Mouse (Mus musculus) heart, embryonic 16.5 days (tissue): Measurements from ENCODE around the gene Hivep3. TPM values are rescaled to one million over a fixed set of nuclear protein-coding genes. Genes with fewer than 3 reads are reported as not detected.

Experiments used
- ATAC-seq: fragments of 200-750 bp; cut with Nextera tagmentation; replicated peaks from 2 replicates; pipeline ENCODE4 v1.8.0; 2017; ENCODE audit warnings: moderate number of reproducible peaks; ENCODE audit not compliant: insufficient read depth, low FRiP score; ENCODE audit errors: extremely low read depth
- H3K27ac ChIP-seq: fragments of 300-500 bp; sonication (generic); 2 replicates; pipeline ENCODE4 v1.5.1; 2014; ENCODE audit warnings: mild to moderate bottlenecking, low read length, control low read depth, moderate library complexity
- H3K27me3 ChIP-seq: fragments of 300-500 bp; sonication (generic); 2 replicates; pipeline ENCODE4 v1.6.1; 2014; ENCODE audit warnings: low read length, mixed read lengths; ENCODE audit not compliant: control insufficient read depth, insufficient read depth
- H3K36me3 ChIP-seq: fragments of 300-500 bp; sonication (generic); 2 replicates; pipeline ENCODE4 v1.6.1; 2014; ENCODE audit not compliant: control insufficient read depth, insufficient read depth
- H3K4me1 ChIP-seq: fragments of 300-500 bp; sonication (generic); 2 replicates; pipeline ENCODE4 v1.6.1; 2014; ENCODE audit warnings: low read length, mixed read lengths; ENCODE audit not compliant: control insufficient read depth, insufficient read depth
- H3K4me2 ChIP-seq: fragments of 300-500 bp; sonication (generic); 2 replicates; pipeline ENCODE4 v1.6.1; 2014; ENCODE audit warnings: low read depth, mild to moderate bottlenecking, control low read depth, low read length
- H3K4me3 ChIP-seq: fragments of 300-500 bp; sonication (generic); 2 replicates; pipeline ENCODE4 v1.5.1; 2014; ENCODE audit warnings: mild to moderate bottlenecking, control low read depth, low read length
- H3K9ac ChIP-seq: fragments of 300-500 bp; sonication (generic); 2 replicates; pipeline ENCODE4 v1.6.1; 2014; ENCODE audit warnings: low read length, control low read depth
- H3K9me3 ChIP-seq: fragments of 300-500 bp; sonication (generic); replicated peaks from 2 replicates; pipeline ENCODE4 v1.6.1; 2016; ENCODE audit warnings: low read length; ENCODE audit not compliant: control insufficient read depth
- WGBS: fragments of 180-500 bp; shearing (Covaris S2); extraction: QIAGEN DNeasy Blood & Tissue Kit; methylation state at CpG from one replicate; pipeline ENCODE4 v1.1.7; 2014; 5-methylcytosine and 5-hydroxymethylcytosine counted together
- polyA plus RNA-seq: library from polyadenylated mRNA; unstranded; fragments of >200 nt; fragmentation: Nextera tagmentation; extraction: Ambion mirVana; gene quantifications from 2 replicates; pipeline ENCODE4 v1.2.1, GENCODE M21; 2015

The Hivep3 gene
- polyA plus RNA-seq, 1 experiment from 2014 or later = 9.4 TPM

DNA sequence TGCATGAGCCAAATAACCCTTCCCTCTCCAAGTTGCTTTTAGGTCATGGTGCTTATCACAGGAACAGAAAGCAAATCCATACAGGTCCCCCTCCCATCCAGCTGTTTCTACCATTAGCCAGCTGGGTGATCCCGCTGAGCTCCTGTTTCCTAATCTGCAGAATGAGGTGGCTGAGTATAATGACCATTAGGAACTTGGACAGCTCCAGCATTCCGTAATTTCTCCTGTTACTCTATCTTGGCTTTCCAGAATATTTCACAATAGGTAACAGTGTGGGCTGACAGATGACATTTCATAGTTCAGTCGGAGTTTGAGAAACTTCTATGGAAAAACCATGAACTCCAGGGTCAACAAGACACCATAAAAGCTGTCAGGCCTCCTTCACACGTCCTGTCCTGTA, 148.8 kb downstream of the Hivep3 start:
- Histone ChIP-seq H3K27me3 (no peaks in the 10 kb centered on the region), H3K36me3 (no peaks in the 10 kb centered on the region), H3K9me3 (no peaks in the 10 kb centered on the region), H3K9ac (no peak overlapping the region), H3K4me3 (no peak overlapping the region), H3K27ac (no peak overlapping the region), H3K4me1 (0 out of 2 replicates have a peak, but pooled peaks cover 3% of the 10 kb centered on the region), H3K4me2 (no peak overlapping the region)
- 31% methylated on average over 4 of the region's 4 CpGs for WGBS
- no peak for ATAC-seq

DNA sequence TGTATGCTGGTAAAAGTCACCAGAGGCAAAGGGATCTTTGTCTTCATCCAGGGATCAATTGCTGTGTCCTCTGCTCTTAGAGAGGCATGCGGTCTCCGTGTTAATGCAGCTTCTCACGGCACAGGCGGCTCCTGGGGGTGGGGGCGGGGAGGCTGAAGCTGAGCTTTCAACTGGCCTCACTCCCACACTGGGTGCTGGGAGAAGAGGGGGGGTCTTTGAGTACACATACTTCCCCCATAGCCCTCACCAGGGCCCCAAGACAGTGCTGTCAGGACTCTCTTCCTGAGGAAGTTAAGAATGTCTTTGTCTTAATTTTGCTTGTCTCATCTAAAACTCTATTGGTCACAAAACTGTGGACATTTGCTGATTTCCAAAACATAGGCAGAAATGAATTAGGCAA, 149.2 kb downstream of the Hivep3 start:
- 27% methylated on average over 5 of the region's 5 CpGs for WGBS
- H3K27me3 ChIP-seq = no peaks in the 10 kb centered on the region
- H3K9me3 ChIP-seq = no peaks in the 10 kb centered on the region
- no peak overlapping the region for H3K9ac ChIP-seq
- no peak overlapping the region for H3K4me2 ChIP-seq
- 0 out of 2 replicates have a peak, but pooled peaks cover 3% of the 10 kb centered on the region for H3K4me1 ChIP-seq
- no peaks in the 10 kb centered on the region for H3K36me3 ChIP-seq
- no peak overlapping the region for H3K27ac ChIP-seq
- no peak overlapping the region for H3K4me3 ChIP-seq
- no peak for ATAC-seq

DNA sequence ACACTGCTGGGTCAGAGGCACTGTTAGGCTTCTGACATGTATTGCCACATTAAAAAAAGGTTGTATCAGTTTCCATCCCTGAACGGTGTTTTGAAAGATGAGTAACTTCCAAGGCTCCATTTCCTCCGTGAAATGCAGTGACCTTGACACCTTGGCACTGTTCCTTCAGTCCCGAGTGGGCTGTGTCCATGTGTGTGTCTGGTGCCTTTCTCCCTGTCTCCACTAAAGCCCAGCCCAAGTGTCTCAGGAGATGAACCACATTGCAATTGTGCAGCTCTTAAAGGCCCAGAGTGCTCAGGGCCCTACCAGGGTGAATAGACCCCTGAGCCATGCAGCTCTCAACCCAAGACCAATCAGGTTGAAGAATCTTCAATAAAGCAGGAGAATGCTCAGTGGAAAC, 153.0 kb downstream of the Hivep3 start:
- H3K27ac ChIP-seq = no peak overlapping the region
- no peaks in the 10 kb centered on the region for H3K9me3 ChIP-seq
- 43% methylated on average over 3 of the region's 3 CpGs for whole genome bisulfite sequencing
- H3K4me2 ChIP-seq = no peak overlapping the region
- ATAC-seq = no peak
- no peak overlapping the region for H3K4me3 ChIP-seq
- no peaks in the 10 kb centered on the region for H3K27me3 ChIP-seq
- H3K4me1 ChIP-seq = 0 out of 2 replicates have a peak, but pooled peaks cover 3% of the 10 kb centered on the region
- H3K9ac ChIP-seq = no peak overlapping the region
- H3K36me3 ChIP-seq = no peaks in the 10 kb centered on the region

DNA sequence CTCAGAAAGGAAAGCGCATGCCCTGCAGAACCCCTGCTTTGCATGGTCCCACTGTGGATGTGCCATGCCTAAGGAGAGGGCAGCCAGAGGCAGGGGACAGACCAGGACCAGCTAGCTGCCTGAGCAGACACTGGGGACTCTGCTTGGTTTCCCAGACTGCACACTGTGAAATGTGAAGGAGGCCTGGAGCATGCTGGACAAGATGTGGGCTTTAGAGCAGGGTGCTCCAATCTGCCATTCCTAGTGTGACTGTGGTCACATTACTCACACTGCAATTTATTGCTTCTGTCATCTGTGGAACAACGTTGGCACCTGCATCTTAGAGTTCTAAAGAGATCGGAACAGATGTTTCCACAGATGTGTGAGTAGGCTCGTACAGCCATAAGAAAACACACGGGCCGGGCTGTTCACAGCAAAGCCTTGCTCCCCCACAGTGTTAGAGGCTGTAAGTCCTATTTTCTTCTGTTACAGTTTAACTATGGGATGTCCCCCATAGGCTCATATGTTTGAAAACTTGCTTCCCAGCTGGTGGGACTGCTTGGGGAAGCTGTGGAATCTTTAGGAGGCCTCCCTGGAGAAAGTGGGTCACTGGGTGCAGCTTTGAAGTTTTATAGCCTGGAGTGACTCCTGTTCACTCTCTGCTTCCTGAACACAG, 154.1 kb downstream of the Hivep3 start:
- Histone ChIP-seq H3K9me3 (no peaks in the 10 kb centered on the region), H3K9ac (no peak overlapping the region), H3K27me3 (no peaks in the 10 kb centered on the region), H3K36me3 (no peaks in the 10 kb centered on the region), H3K4me2 (no peak overlapping the region), H3K27ac (no peak overlapping the region), H3K4me3 (no peak overlapping the region), H3K4me1 (0 out of 2 replicates have a peak, but pooled peaks cover under 1% of the 10 kb centered on the region)
- no peak for ATAC-seq
- 78% methylated on average over 6 of the region's 6 CpGs for WGBS

DNA sequence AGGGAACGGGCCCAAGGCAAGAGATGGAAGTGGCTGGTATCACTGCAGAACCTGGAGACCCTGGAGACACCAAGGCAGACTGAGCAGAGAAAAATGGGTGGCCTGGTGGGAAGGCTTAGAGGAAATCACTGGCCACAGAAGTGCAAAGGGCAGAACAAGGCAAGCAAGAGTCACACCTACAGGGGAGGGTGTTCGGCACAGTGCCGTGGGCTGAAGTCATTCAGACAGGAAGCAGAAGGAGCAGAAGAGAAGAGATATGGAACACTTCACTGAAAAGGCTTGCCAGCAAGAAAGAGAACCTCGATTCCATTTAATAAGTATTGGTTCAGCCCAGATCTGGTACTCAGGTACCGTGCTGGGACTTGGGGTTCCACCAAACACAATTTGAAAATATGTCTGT, 156.2 kb downstream of the Hivep3 start:
- Histone ChIP-seq H3K9ac (no peak overlapping the region), H3K36me3 (no peaks in the 10 kb centered on the region), H3K4me3 (no peak overlapping the region), H3K4me2 (no peak overlapping the region), H3K9me3 (no peaks in the 10 kb centered on the region), H3K4me1 (no peaks in the 10 kb centered on the region), H3K27ac (no peak overlapping the region), H3K27me3 (no peaks in the 10 kb centered on the region)
- WGBS = 47% methylated on average over 5 of the region's 5 CpGs
- ATAC-seq = no peak

DNA sequence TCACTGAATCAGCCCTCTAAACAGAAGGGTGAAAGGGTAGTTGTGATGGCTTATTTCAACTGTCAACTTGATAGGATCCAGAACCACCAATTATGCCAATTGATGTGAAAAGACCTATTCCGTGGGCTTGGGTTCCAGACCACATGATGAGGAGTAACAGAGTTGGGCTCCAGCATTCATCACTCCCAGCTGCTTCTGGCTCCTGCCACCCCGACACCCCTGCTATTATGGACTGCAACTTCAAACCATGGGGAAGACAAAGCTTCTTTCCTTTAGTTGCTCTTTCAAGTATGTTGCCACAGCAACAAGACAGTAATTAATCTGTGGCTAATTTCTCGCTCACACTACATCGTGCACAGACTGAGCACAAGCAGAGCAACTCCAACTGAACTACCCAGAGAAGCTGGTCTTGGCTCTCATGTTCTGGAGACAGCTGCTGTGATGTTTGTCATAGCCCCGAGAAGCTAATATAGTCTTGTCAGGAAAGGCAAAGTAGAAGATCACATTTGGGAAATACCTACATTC, 159.7 kb downstream of the Hivep3 start:
- H3K36me3 ChIP-seq = no peaks in the 10 kb centered on the region
- no peak overlapping the region for H3K9ac ChIP-seq
- no peaks in the 10 kb centered on the region for H3K4me1 ChIP-seq
- ATAC-seq = no peak
- H3K27ac ChIP-seq = no peak overlapping the region
- no peaks in the 10 kb centered on the region for H3K9me3 ChIP-seq
- H3K4me2 ChIP-seq = no peak overlapping the region
- WGBS = 69% methylated on average over 5 of the region's 5 CpGs
- no peak overlapping the region for H3K4me3 ChIP-seq
- no peaks in the 10 kb centered on the region for H3K27me3 ChIP-seq

DNA sequence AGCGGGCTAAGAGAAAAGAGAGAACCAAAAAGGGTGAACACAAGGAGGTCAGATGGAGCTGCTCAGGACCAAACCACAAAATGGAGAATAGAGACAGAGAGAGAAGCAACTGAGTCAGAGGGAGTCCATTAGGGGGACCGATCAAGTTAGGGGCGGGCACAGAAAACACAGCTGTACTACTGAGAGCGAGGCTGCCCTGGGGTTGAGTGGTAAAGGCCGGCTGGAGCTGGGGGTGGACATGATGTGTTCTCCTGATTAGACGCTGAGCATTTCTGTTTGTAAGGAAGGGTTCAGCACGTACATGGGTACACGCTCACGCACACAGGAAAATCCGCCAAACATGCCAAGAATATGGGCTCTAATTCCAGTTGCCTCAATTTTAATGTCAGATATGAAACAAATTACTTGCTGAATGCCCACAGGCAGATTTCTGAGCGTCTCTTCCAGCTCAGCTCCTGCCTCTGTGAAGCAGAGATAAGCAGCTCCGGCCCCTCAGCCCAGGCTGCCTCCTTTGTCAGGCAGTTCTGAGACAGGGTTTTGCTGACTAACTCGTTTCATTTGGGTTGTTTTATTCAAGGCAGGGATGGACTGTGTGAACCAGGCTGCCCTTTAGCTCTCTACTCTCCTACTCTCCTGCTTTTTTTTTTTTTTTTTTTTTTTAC, 161.3 kb downstream of the Hivep3 start:
- no peak for ATAC-seq
- no peak overlapping the region for H3K27ac ChIP-seq

DNA sequence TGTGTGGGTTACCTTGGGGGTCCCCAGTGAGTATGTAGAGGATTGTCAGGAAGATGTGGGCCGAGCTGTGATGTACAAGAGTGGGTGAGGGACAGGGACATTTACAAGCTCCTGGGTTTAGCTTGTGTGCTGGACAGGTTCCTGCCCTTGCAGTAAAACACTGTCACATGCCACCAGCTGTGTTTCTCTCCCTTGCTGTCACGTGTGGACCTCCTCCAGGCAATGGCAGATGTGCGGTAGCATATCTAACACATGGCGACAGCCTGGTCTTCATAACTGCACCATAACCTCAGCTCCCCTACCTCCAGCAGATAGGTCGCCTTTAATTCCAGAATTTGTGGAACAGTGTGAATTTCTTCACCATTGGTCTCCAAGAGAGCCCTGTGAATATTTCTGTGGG, 161.9 kb downstream of the Hivep3 start:
- Histone ChIP-seq H3K27me3 (no peaks in the 10 kb centered on the region), H3K9ac (no peak overlapping the region), H3K4me1 (no peaks in the 10 kb centered on the region), H3K4me3 (no peak overlapping the region), H3K4me2 (no peak overlapping the region), H3K27ac (no peak overlapping the region), H3K9me3 (no peaks in the 10 kb centered on the region), H3K36me3 (no peaks in the 10 kb centered on the region)
- ATAC-seq = no peak
- WGBS = 70% methylated on average over 5 of the region's 5 CpGs

More for the DNA sequence above, 161.3 kb downstream of the Hivep3 start:
- Histone ChIP-seq H3K4me2 (no peak overlapping the region), H3K27me3 (no peaks in the 10 kb centered on the region), H3K9ac (no peak overlapping the region), H3K4me1 (no peaks in the 10 kb centered on the region), H3K9me3 (no peaks in the 10 kb centered on the region), H3K4me3 (no peak overlapping the region), H3K36me3 (no peaks in the 10 kb centered on the region)
- WGBS = 57% methylated on average over 13 of the region's 13 CpGs

DNA sequence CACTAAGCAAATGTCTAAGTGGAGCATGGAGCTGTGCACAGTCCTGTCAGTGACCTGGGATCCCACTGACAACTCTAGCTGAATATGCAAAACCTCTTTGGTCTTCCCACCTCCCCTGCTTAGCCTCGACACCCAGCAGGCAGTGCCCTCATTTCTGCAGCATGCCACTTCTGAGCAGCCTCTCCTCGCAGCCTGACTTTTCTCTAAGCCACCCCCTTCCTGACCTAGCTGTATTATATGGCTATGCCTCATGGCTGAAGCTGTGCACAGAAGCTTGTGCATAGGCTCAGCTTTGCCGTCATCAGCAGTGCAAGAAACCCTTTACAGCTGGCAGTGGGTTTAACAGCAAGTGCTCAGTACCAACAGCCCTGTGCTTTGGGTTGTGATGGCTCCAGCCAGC, 163.0 kb downstream of the Hivep3 start:
- ATAC-seq = no peak
- Histone ChIP-seq H3K27me3 (no peaks in the 10 kb centered on the region), H3K36me3 (no peaks in the 10 kb centered on the region), H3K4me3 (no peak overlapping the region), H3K27ac (no peak overlapping the region), H3K4me2 (no peak overlapping the region), H3K9ac (no peak overlapping the region), H3K4me1 (no peaks in the 10 kb centered on the region), H3K9me3 (no peaks in the 10 kb centered on the region)
- WGBS = 46% methylated on average over 3 of the region's 3 CpGs
